Mouse (Mus musculus): ENCODE data around the gene Fkbp5. TPM values are rescaled to one million over a fixed set of nuclear protein-coding genes. Genes with fewer than 3 reads are reported as not detected.
A peak's percentile ranks its signal among the peaks of the same experiment; 100 is the strongest.

Gene Fkbp5
- polyA plus RNA-seq, 1 experiment from 2014 or later: 16.2 TPM

DNA sequence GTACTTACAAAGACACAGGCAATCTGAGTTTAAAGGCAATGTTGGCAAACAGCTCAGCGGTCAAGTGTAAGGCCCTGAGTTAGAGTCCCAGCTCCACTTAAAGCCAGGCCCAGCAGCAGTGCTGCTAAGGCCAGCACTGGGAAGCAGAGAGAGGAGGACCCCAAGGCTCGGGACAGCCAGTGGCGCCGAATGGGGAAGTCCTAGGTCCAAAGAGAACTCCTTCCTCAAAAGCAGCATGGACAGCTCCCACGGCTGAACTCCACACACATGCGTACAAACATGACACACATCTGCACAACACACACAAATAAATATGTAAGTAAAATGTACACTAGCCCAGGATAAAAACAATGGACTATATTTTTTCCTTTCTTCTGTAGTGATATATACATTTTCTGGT lies 84.3 kb downstream of the Fkbp5 start:
- TF ChIP-seq CTCF (IDR thresholded peaks at IDR 0.05; ENCODE audit: low read depth): no peak
- Histone ChIP-seq H3K36me3 (ENCODE audit: insufficient read depth, low read length) (0 out of 2 replicates have a peak, but pooled peaks cover 14% of the 10 kb centered on the region), H3K27me3 (ENCODE audit: insufficient read depth, low read length) (no peaks in the 10 kb centered on the region), H3K27ac (no peak overlapping the region), H3K4me2 (ENCODE audit: low read length) (no peak overlapping the region), H3K9ac (ENCODE audit: low read depth, low read length) (no peak overlapping the region), H3K9me3 (replicated peaks; ENCODE audit: low read length) (no peaks in the 10 kb centered on the region), H3K4me1 (replicated peaks; ENCODE audit: insufficient read depth, low read length) (0 out of 2 replicates have a peak, but pooled peaks cover 5% of the 10 kb centered on the region), H3K4me3 (replicated peaks; ENCODE audit: low read depth, low read length) (no peak overlapping the region)
- DNase-seq (ENCODE audit: low spot score) (no peak), ATAC-seq (replicated peaks; ENCODE audit: low FRiP score, low read depth) (no peak)
- WGBS: 85% methylated on average over 6 of the region's 6 CpGs

DNA sequence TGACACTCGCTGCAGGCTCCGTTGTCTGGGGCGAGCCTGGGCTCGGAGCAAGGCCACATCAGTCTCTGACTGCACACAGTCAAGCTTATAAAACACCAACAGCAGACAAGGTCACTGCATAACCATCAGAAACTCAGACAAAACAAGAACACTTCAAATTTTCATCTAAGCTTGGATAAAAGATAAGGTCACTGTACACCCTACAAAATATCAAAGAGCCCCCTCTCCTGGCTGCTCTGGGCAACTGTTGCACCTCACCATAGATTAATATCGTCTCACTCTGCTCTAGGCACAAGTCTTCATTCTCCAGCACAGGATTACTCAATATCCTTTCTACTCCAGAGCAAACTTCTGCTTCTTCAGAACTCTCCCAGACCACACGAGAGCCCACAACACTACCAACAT lies 85.4 kb downstream of the Fkbp5 start:
- ATAC-seq (replicated peaks; ENCODE audit: low FRiP score, low read depth) (no peak), DNase-seq (ENCODE audit: low spot score) (no peak)
- Histone ChIP-seq H3K27me3 (ENCODE audit: insufficient read depth, low read length) (no peaks in the 10 kb centered on the region), H3K36me3 (ENCODE audit: insufficient read depth, low read length) (0 out of 2 replicates have a peak, but pooled peaks cover 15% of the 10 kb centered on the region), H3K4me2 (ENCODE audit: low read length) (no peak overlapping the region), H3K27ac (no peak overlapping the region), H3K4me1 (replicated peaks; ENCODE audit: insufficient read depth, low read length) (0 out of 2 replicates have a peak, but pooled peaks cover 5% of the 10 kb centered on the region), H3K4me3 (replicated peaks; ENCODE audit: low read depth, low read length) (no peak overlapping the region), H3K9ac (ENCODE audit: low read depth, low read length) (no peak overlapping the region), H3K9me3 (replicated peaks; ENCODE audit: low read length) (no peaks in the 10 kb centered on the region)
- peak; percentile 32; the same call in 1 of the 2 replicates for TF ChIP-seq CTCF (IDR thresholded peaks at IDR 0.05; ENCODE audit: low read depth)
- WGBS: 70% methylated on average over 6 of the region's 6 CpGs

DNA sequence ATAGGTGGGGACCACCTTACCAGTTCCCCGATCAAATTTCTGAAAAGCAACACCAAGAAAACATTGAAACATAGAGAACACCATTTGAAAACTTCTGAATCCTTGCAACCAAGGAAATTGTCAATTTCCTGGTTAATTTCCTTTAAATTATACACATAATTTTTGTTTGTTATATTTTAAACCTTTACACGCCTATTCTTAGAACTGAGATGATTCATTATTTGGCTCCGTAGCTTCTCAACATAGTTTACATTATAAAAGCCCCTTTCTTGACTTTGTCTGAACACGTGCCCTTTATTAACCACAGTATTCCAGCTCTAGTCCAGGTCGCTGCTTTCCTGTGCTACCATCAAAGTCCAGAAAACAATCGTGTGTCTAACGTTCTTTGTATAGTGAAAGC lies 86.3 kb downstream of the Fkbp5 start:
- Histone ChIP-seq H3K4me3 (replicated peaks; ENCODE audit: low read depth, low read length) (no peak overlapping the region), H3K36me3 (ENCODE audit: insufficient read depth, low read length) (0 out of 2 replicates have a peak, but pooled peaks cover 6% of the 10 kb centered on the region), H3K27ac (no peak overlapping the region), H3K9ac (ENCODE audit: low read depth, low read length) (no peak overlapping the region), H3K27me3 (ENCODE audit: insufficient read depth, low read length) (no peaks in the 10 kb centered on the region), H3K4me1 (replicated peaks; ENCODE audit: insufficient read depth, low read length) (0 out of 2 replicates have a peak, but pooled peaks cover 5% of the 10 kb centered on the region), H3K9me3 (replicated peaks; ENCODE audit: low read length) (no peaks in the 10 kb centered on the region), H3K4me2 (ENCODE audit: low read length) (no peak overlapping the region)
- DNase-seq (ENCODE audit: low spot score) (no peak), ATAC-seq (replicated peaks; ENCODE audit: low FRiP score, low read depth) (no peak)
- 65% methylated on average over 7 of the region's 7 CpGs for WGBS
- TF ChIP-seq CTCF (IDR thresholded peaks at IDR 0.05; ENCODE audit: low read depth): no peak

DNA sequence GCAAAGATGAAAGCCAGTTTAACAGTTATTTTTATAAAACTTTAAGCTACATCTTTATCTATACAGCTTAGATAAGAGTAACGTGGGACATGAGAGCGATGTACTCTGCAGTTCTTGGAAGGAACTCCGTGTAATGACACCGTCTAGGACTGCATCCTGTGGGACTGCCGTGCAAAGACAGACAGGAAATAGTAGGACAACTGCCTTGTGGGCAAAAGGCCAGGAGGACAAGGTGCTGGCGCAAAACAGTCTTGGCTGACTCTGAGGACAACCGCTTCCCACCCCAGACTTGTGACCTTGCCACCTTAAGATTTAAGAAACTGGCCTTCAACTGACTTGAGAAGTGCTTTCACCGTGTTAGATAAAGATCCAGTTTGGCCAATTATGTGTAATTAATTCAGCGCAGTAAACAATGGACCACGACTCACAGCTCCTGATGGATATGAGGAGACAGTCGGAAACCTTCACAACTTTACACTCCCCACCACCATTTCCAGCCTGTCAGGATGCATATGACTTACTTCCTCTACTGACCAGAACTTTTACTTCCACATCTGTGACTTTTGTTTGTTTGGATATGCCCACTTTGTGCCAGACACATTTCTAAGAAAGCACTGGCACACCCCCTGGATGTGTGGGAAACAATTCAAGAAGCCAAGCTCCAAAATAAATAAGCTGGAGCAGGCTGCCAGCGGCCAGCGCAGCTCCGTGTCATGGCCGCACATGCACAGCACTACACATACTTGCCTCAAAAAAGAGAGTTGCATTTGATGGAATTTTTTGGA lies 88.7 kb downstream of the Fkbp5 start:
- Histone ChIP-seq H3K9me3 (replicated peaks; ENCODE audit: low read length) (no peaks in the 10 kb centered on the region), H3K9ac (ENCODE audit: low read depth, low read length) (no peak overlapping the region), H3K4me1 (replicated peaks; ENCODE audit: insufficient read depth, low read length) (0 out of 2 replicates have a peak, but pooled peaks cover 5% of the 10 kb centered on the region), H3K27ac (0 out of 2 replicates have a peak overlapping the region, but pooled peaks have one; percentile 8), H3K4me3 (replicated peaks; ENCODE audit: low read depth, low read length) (no peak overlapping the region), H3K27me3 (ENCODE audit: insufficient read depth, low read length) (no peaks in the 10 kb centered on the region), H3K4me2 (ENCODE audit: low read length) (no peak overlapping the region), H3K36me3 (ENCODE audit: insufficient read depth, low read length) (0 out of 2 replicates have a peak, but pooled peaks cover 4% of the 10 kb centered on the region)
- DNase-seq (ENCODE audit: low spot score) (no peak), ATAC-seq (replicated peaks; ENCODE audit: low FRiP score, low read depth) (no peak)
- 57% methylated on average over 15 of the region's 15 CpGs for WGBS
- TF ChIP-seq CTCF (IDR thresholded peaks at IDR 0.05; ENCODE audit: low read depth): no peak

DNA sequence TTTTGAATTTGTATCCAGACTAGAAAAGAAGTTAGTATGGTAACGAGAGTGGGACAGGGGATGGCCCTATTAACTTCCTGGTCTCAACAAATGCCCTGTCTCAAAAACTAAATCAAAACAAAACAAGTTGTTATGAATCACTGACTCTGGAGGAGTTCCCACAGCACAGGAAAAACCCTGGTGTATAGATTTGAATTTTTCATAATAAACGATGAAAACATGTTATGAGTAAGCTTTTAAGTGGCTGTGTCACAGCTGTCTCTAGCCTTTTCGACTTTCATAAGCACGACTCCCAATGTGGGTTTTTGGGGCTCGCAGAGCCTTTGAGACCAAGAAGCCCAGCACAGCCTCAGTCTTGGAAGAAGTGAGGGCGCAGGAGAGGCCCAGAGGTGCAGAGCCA lies 89.7 kb downstream of the Fkbp5 start:
- Histone ChIP-seq H3K9ac (ENCODE audit: low read depth, low read length) (no peak overlapping the region), H3K9me3 (replicated peaks; ENCODE audit: low read length) (no peaks in the 10 kb centered on the region), H3K36me3 (ENCODE audit: insufficient read depth, low read length) (0 out of 2 replicates have a peak, but pooled peaks cover 4% of the 10 kb centered on the region), H3K4me3 (replicated peaks; ENCODE audit: low read depth, low read length) (no peak overlapping the region), H3K4me1 (replicated peaks; ENCODE audit: insufficient read depth, low read length) (0 out of 2 replicates have a peak, but pooled peaks cover 5% of the 10 kb centered on the region), H3K4me2 (ENCODE audit: low read length) (no peak overlapping the region), H3K27me3 (ENCODE audit: insufficient read depth, low read length) (no peaks in the 10 kb centered on the region), H3K27ac (no peak overlapping the region)
- WGBS: 80% methylated on average over 6 of the region's 6 CpGs
- no peak for TF ChIP-seq CTCF (IDR thresholded peaks at IDR 0.05; ENCODE audit: low read depth)
- DNase-seq (ENCODE audit: low spot score) (no peak), ATAC-seq (replicated peaks; ENCODE audit: low FRiP score, low read depth) (no peak)

DNA sequence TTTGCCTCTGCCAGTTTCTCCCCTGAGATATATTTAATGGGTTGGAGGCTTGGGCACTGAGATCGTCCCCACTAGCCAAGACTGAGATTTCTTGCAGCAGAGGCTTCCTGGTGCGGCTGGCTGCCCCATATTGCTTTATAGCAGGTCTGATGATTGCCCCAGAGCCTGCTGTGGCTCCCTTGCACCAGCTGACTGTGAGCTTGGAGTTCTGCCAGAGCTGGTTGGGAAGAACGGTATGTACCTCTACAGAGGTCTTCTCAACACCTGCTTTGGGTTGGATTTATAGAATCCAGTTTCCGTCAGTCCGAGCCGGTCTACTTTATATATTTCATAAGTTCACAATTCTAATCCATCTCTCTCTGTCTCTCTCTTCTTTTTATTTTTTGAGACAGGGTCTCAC lies 93.0 kb downstream of the Fkbp5 start:
- Histone ChIP-seq H3K36me3 (ENCODE audit: insufficient read depth, low read length) (0 out of 2 replicates have a peak, but pooled peaks cover 4% of the 10 kb centered on the region), H3K9ac (ENCODE audit: low read depth, low read length) (no peak overlapping the region), H3K27me3 (ENCODE audit: insufficient read depth, low read length) (no peaks in the 10 kb centered on the region), H3K27ac (no peak overlapping the region), H3K4me1 (replicated peaks; ENCODE audit: insufficient read depth, low read length) (0 out of 2 replicates have a peak, but pooled peaks cover 9% of the 10 kb centered on the region), H3K9me3 (replicated peaks; ENCODE audit: low read length) (no peaks in the 10 kb centered on the region), H3K4me3 (replicated peaks; ENCODE audit: low read depth, low read length) (no peak overlapping the region), H3K4me2 (ENCODE audit: low read length) (no peak overlapping the region)
- 72% methylated on average over 6 of the region's 6 CpGs for whole genome bisulfite sequencing
- no peak for TF ChIP-seq CTCF (IDR thresholded peaks at IDR 0.05; ENCODE audit: low read depth)
- DNase-seq (ENCODE audit: low spot score) (no peak), ATAC-seq (replicated peaks; ENCODE audit: low FRiP score, low read depth) (no peak)

All from kidney, postnatal 0 days (tissue).